Mouse (Mus musculus) spleen, postnatal 10 days (tissue): ENCODE data around the gene Tsc22d3.

Experiments used
- DNase-seq, 2 experiments: peaks; one replicate each; pipeline ENCODE4 v3.0.0; 2021 to 2022; ENCODE audit warnings: low spot score in 2 of 2

Gene Tsc22d3

GRCm38 (mm10) chrX:140600410-140601109 is at the start of gene Tsc22d3:
Tsc22d3 (minus strand) TSS chrX:140600659.
- DNase-seq = peak; percentile 24 to 48

- no peak for DNase-seq
Measured at GRCm38 (mm10) chrX:140639592-140639991, 39.1 kb upstream of the Tsc22d3 start.

- DNase-seq = no peak
Measured at GRCm38 (mm10) chrX:140638028-140638427, 37.6 kb upstream of the Tsc22d3 start.

- DNase-seq = no peak
Measured at GRCm38 (mm10) chrX:140624875-140625594, 24.6 kb upstream of the Tsc22d3 start.

- DNase-seq = no peak
Measured at GRCm38 (mm10) chrX:140609938-140610337, 9.5 kb upstream of the Tsc22d3 start.

GRCm38 (mm10) chrX:140601884-140602283 is 1.4 kb upstream of the Tsc22d3 start:
- DNase-seq = no peak

- no peak for DNase-seq
Measured at GRCm38 (mm10) chrX:140601311-140601710, 852 bp upstream of the Tsc22d3 start.

GRCm38 (mm10) chrX:140599561-140600409 is 674 bp downstream of the Tsc22d3 start:
- DNase-seq = peak; percentile 15 to 17

GRCm38 (mm10) chrX:140598850-140599560 is 1.5 kb downstream of the Tsc22d3 start:
- DNase-seq = peak; percentile 45 to 74

- DNase-seq = peak; percentile 11 to 16
Measured at GRCm38 (mm10) chrX:140598194-140598849, 2.1 kb downstream of the Tsc22d3 start.

- DNase-seq = no peak
Measured at GRCm38 (mm10) chrX:140591176-140591575, 9.3 kb downstream of the Tsc22d3 start.

- DNase-seq = no peak
Measured at GRCm38 (mm10) chrX:140590142-140590541, 10.3 kb downstream of the Tsc22d3 start.

GRCm38 (mm10) chrX:140589194-140589751 is 11.2 kb downstream of the Tsc22d3 start:
- no peak for DNase-seq

GRCm38 (mm10) chrX:140588534-140588933 is 11.9 kb downstream of the Tsc22d3 start:
- DNase-seq = no peak

- no peak for DNase-seq
Measured at GRCm38 (mm10) chrX:140580416-140580815, 20.0 kb downstream of the Tsc22d3 start.

GRCm38 (mm10) chrX:140575636-140576035 is 24.8 kb downstream of the Tsc22d3 start:
- no peak for DNase-seq

- no peak for DNase-seq
Measured at GRCm38 (mm10) chrX:140575200-140575599, 25.3 kb downstream of the Tsc22d3 start.

- DNase-seq = no peak
Measured at GRCm38 (mm10) chrX:140572702-140573338, 27.6 kb downstream of the Tsc22d3 start.

GRCm38 (mm10) chrX:140569595-140569994 is 30.9 kb downstream of the Tsc22d3 start:
- DNase-seq = no peak
